Mouse (Mus musculus) stomach, embryonic 16.5 days (tissue): ENCODE results near the gene Tax1bp1. TPM values are rescaled to one million over a fixed set of nuclear protein-coding genes. Genes with fewer than 3 reads are reported as not detected.

Source experiments
- ATAC-seq: fragments of 200-750 bp; cut with Nextera tagmentation; 2 replicates; pipeline ENCODE4 v1.8.0; 2017; ENCODE audit warnings: moderate number of reproducible peaks, moderate TSS enrichment; ENCODE audit not compliant: insufficient read depth, low FRiP score
- H3K27ac ChIP-seq: fragments of 300-500 bp; sonication (generic); 2 replicates; pipeline ENCODE4 v1.5.1; 2014; ENCODE audit warnings: low read length
- H3K27me3 ChIP-seq: fragments of 300-500 bp; sonication (generic); 2 replicates; pipeline ENCODE4 v1.6.1; 2014; ENCODE audit warnings: low read length, control low read depth, mixed read lengths; ENCODE audit not compliant: control insufficient read depth, insufficient read depth
- H3K36me3 ChIP-seq: fragments of 300-500 bp; sonication (generic); 2 replicates; pipeline ENCODE4 v1.6.1; 2014; ENCODE audit warnings: low read length; ENCODE audit not compliant: control insufficient read depth, insufficient read depth
- H3K4me1 ChIP-seq: fragments of 300-500 bp; sonication (generic); 2 replicates; pipeline ENCODE4 v1.6.1; 2014; ENCODE audit warnings: low read length, control low read depth, mixed read lengths; ENCODE audit not compliant: control insufficient read depth, insufficient read depth
- H3K4me2 ChIP-seq: fragments of 300-500 bp; sonication (generic); 2 replicates; pipeline ENCODE4 v1.6.1; 2014; ENCODE audit warnings: low read depth, low read length, mixed read lengths
- H3K4me3 ChIP-seq: fragments of 300-500 bp; sonication (generic); replicated peaks from 2 replicates; pipeline ENCODE4 v1.5.1; 2014; ENCODE audit warnings: mild to moderate bottlenecking, low read length
- H3K9ac ChIP-seq: fragments of 300-500 bp; sonication (generic); 2 replicates; pipeline ENCODE4 v1.6.1; 2014; ENCODE audit warnings: low read length
- H3K9me3 ChIP-seq: fragments of 300-500 bp; sonication (generic); replicated peaks from 2 replicates; pipeline ENCODE4 v1.6.1; 2016; ENCODE audit warnings: low read length, control low read depth; ENCODE audit not compliant: control insufficient read depth
- WGBS: fragments of 180-500 bp; shearing (Covaris S2); extraction: QIAGEN DNeasy Blood & Tissue Kit; methylation state at CpG from one replicate; pipeline ENCODE4 v1.1.7; 2014; 5-methylcytosine and 5-hydroxymethylcytosine counted together
- polyA plus RNA-seq: library from polyadenylated mRNA; unstranded; fragments of >200 nt; fragmentation: Nextera tagmentation; extraction: Ambion mirVana; gene quantifications from 2 replicates; pipeline ENCODE4 v1.2.1, GENCODE M21; 2015

Gene Tax1bp1
- polyA plus RNA-seq, 1 experiment from 2014 or later, result 121 TPM

- Histone ChIP-seq H3K9me3 (no peaks in the 10 kb centered on the region), H3K4me3 (no peak overlapping the region), H3K27ac (no peak overlapping the region), H3K4me2 (no peak overlapping the region), H3K4me1 (no peaks in the 10 kb centered on the region), H3K27me3 (no peaks in the 10 kb centered on the region), H3K9ac (no peak overlapping the region), H3K36me3 (0 out of 2 replicates have a peak, but pooled peaks cover 5% of the 10 kb centered on the region)
- 67% methylated on average over 4 of the region's 4 CpGs for WGBS
- no peak for ATAC-seq
Observed at GRCm38 (mm10) chr6:52730338-52730737, 16.8 kb downstream of the Tax1bp1 start.

DNA sequence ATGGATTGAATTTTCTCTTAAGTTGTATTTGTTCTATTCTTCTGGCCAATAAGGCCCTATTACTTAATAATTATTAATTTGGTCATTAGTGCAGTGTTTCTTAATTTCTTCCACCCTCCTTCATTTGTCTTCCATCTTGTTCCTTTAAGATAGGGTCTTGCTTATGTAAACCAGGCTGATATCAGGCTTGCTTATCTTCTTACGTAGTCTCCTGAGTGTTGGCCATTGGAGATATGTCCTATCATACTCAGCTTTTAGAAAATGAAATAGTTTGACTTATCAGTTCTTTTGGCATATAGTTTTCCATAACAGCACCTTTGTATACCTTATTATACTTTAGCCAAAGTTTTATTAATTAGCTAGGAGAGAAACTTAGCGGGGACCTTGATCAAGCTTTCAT, 21.1 kb downstream of the Tax1bp1 start:
- 0 out of 2 replicates have a peak, but pooled peaks cover 2% of the 10 kb centered on the region for H3K36me3 ChIP-seq
- H3K4me1 ChIP-seq, result no peaks in the 10 kb centered on the region
- no peaks in the 10 kb centered on the region for H3K27me3 ChIP-seq
- WGBS, result 94% methylated on average over 2 of the region's 2 CpGs
- H3K27ac ChIP-seq, result no peak overlapping the region
- H3K9me3 ChIP-seq, result no peaks in the 10 kb centered on the region
- no peak overlapping the region for H3K9ac ChIP-seq
- H3K4me3 ChIP-seq, result no peak overlapping the region
- no peak for ATAC-seq
- H3K4me2 ChIP-seq, result no peak overlapping the region

GRCm38 (mm10) chr6:52752832-52753231, 39.3 kb downstream of the Tax1bp1 start:
- Histone ChIP-seq H3K36me3 (peaks cover 21% of the 10 kb centered on the region), H3K4me1 (no peaks in the 10 kb centered on the region), H3K9me3 (no peaks in the 10 kb centered on the region), H3K27me3 (no peaks in the 10 kb centered on the region), H3K27ac (no peak overlapping the region), H3K4me3 (no peak overlapping the region), H3K9ac (no peak overlapping the region), H3K4me2 (no peak overlapping the region)
- ATAC-seq, result no peak
- WGBS, result 92% methylated on average over 5 of the region's 5 CpGs

DNA sequence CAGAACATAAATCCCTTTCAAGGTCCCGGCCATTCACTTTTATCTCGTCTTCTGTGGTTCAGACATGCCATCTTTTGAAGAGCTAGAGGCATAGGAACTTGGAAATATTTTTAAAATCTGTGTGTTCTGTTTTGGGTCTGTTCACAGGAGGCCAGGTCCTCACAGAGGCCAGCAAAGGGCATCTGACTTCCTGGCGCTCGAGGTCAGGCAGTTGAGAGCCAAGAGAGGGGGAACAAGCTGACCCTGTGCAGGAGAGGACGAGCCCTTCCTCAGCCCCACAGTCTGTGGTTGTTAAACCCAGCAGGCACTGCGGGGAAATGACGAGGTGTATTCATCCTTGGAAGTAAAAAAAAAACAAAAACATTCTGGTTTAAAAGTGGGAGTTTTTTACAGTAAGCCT, 51.7 kb downstream of the Tax1bp1 start:
- no peak overlapping the region for H3K4me2 ChIP-seq
- no peaks in the 10 kb centered on the region for H3K4me1 ChIP-seq
- H3K9me3 ChIP-seq, result no peaks in the 10 kb centered on the region
- 70% methylated on average over 7 of the region's 7 CpGs for WGBS
- no peaks in the 10 kb centered on the region for H3K27me3 ChIP-seq
- H3K4me3 ChIP-seq, result no peak overlapping the region
- H3K36me3 ChIP-seq, result peaks cover 8% of the 10 kb centered on the region; the same call in 1 of the 2 replicates
- no peak for ATAC-seq
- no peak overlapping the region for H3K9ac ChIP-seq
- no peak overlapping the region for H3K27ac ChIP-seq

DNA sequence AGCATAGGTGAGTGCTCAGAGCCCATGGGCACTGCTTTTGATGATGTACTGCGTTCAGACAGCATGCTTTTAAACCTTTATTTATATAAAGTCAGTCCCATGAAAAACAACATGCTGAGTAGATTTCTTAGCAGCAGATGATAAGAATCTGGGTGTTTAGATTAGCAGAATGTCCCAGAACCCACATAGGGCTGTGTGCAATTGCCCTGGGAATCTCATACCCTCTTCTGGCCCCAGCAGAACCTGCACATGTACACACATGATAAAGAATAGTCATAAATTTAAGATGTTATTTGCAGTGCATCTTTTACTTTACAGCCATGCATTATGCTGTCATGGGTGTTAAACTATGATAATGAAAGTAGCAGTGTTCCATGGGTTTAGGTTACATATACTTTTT, 57.3 kb downstream of the Tax1bp1 start:
- no peak overlapping the region for H3K27ac ChIP-seq
- WGBS, result 42% methylated on average over 1 of the region's 1 CpGs
- no peak overlapping the region for H3K4me3 ChIP-seq
- peaks cover 4% of the 10 kb centered on the region; the same call in 1 of the 2 replicates for H3K36me3 ChIP-seq
- no peak overlapping the region for H3K9ac ChIP-seq
- no peaks in the 10 kb centered on the region for H3K4me1 ChIP-seq
- H3K4me2 ChIP-seq, result no peak overlapping the region
- H3K9me3 ChIP-seq, result no peaks in the 10 kb centered on the region
- ATAC-seq, result no peak
- H3K27me3 ChIP-seq, result no peaks in the 10 kb centered on the region

GRCm38 (mm10) chr6:52773132-52773531, 59.6 kb downstream of the Tax1bp1 start:
- Histone ChIP-seq H3K9ac (no peak overlapping the region), H3K27ac (no peak overlapping the region)

GRCm38 (mm10) chr6:52775350-52775749, 61.8 kb downstream of the Tax1bp1 start:
- no peak for ATAC-seq
- WGBS, result 58% methylated on average over 3 of the region's 3 CpGs
- H3K4me3 ChIP-seq, result no peak overlapping the region

More at GRCm38 (mm10) chr6:52773132-52773531, 59.6 kb downstream of the Tax1bp1 start:
- no peaks in the 10 kb centered on the region for H3K36me3 ChIP-seq
- H3K4me3 ChIP-seq, result no peak overlapping the region
- no peak for ATAC-seq
- H3K9me3 ChIP-seq, result no peaks in the 10 kb centered on the region
- 76% methylated on average over 5 of the region's 5 CpGs for WGBS
- H3K27me3 ChIP-seq, result no peaks in the 10 kb centered on the region
- H3K4me2 ChIP-seq, result no peak overlapping the region
- H3K4me1 ChIP-seq, result no peaks in the 10 kb centered on the region

DNA sequence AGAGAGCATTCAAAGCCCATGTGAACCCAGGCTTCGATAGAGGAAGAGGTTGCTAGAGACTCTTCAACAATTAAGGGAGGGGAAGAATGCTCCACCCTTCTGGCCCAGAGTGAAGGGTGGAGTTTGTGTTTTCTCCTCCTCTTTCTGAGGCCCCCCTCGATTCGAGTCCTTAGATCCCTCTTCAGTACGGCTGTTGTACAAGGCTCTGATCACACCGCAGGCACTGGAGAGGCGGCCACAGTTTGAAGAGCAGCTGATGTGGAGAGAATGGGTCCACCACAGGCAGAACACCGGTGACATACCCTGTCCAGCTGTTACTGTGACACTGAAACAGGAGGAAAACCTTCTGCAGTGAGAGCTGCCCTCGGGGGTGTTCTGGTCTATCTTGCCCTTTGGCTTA, 62.4 kb downstream of the Tax1bp1 start:
- H3K27ac ChIP-seq, result no peak overlapping the region
- no peaks in the 10 kb centered on the region for H3K36me3 ChIP-seq
- no peak for ATAC-seq
- H3K4me3 ChIP-seq, result no peak overlapping the region
- H3K4me2 ChIP-seq, result no peak overlapping the region
- no peaks in the 10 kb centered on the region for H3K27me3 ChIP-seq
- no peaks in the 10 kb centered on the region for H3K9me3 ChIP-seq
- WGBS, result 83% methylated on average over 8 of the region's 8 CpGs
- no peaks in the 10 kb centered on the region for H3K4me1 ChIP-seq
- H3K9ac ChIP-seq, result no peak overlapping the region

More at GRCm38 (mm10) chr6:52775350-52775749, 61.8 kb downstream of the Tax1bp1 start:
- Histone ChIP-seq H3K9me3 (no peaks in the 10 kb centered on the region), H3K27ac (no peak overlapping the region), H3K4me1 (no peaks in the 10 kb centered on the region), H3K9ac (no peak overlapping the region), H3K36me3 (no peaks in the 10 kb centered on the region), H3K4me2 (no peak overlapping the region), H3K27me3 (no peaks in the 10 kb centered on the region)

- no peak overlapping the region for H3K9ac ChIP-seq
- H3K4me3 ChIP-seq, result no peak overlapping the region
- H3K27me3 ChIP-seq, result no peaks in the 10 kb centered on the region
- 90% methylated on average over 8 of the region's 8 CpGs for WGBS
- no peaks in the 10 kb centered on the region for H3K36me3 ChIP-seq
- H3K9me3 ChIP-seq, result no peaks in the 10 kb centered on the region
- ATAC-seq, result no peak
- no peak overlapping the region for H3K27ac ChIP-seq
- H3K4me2 ChIP-seq, result no peak overlapping the region
- H3K4me1 ChIP-seq, result no peaks in the 10 kb centered on the region
Observed at GRCm38 (mm10) chr6:52777034-52777433, 63.5 kb downstream of the Tax1bp1 start.

- no peaks in the 10 kb centered on the region for H3K27me3 ChIP-seq
- H3K36me3 ChIP-seq, result no peaks in the 10 kb centered on the region
- no peak overlapping the region for H3K4me3 ChIP-seq
- no peak for ATAC-seq
- WGBS, result 85% methylated on average over 5 of the region's 5 CpGs
- no peak overlapping the region for H3K27ac ChIP-seq
- no peaks in the 10 kb centered on the region for H3K4me1 ChIP-seq
- H3K9me3 ChIP-seq, result no peaks in the 10 kb centered on the region
- H3K9ac ChIP-seq, result no peak overlapping the region
- no peak overlapping the region for H3K4me2 ChIP-seq
Observed at GRCm38 (mm10) chr6:52778523-52778922, 65.0 kb downstream of the Tax1bp1 start.
